Mouse (Mus musculus) small intestine, adult 10 weeks (tissue): ENCODE data around the gene Serpina3b. TPM values are rescaled to one million over a fixed set of nuclear protein-coding genes. Genes with fewer than 3 reads are reported as not detected.

Source experiments
- polyA plus RNA-seq: library from polyadenylated mRNA; stranded (reverse); fragments of 350-450 nt; fragmentation: Illumina TruSeq; extraction: RNeasy Lipid Tissue Mini Kit (QIAGEN cat#74804); gene quantifications from one replicate; pipeline ENCODE4 v1.2.3, GENCODE M21; 2014; ENCODE audit warnings: low replicate concordance

Serpina3b gene
- not detected for polyA plus RNA-seq

GRCm38 (mm10) chr12:104127696-104128095 is at the start of gene Serpina3b:
Gene Serpina3b, plus strand, starts transcription at chr12:104127996.

GRCm38 (mm10) chr12:104100768-104101167 is 27.0 kb upstream of the Serpina3b start, which contains the start of gene Serpina5:
Gene Serpina5, plus strand, starts transcription at chr12:104101113.

GRCm38 (mm10) chr12:104112333-104112732 is 15.5 kb upstream of the Serpina3b start, which contains the start of gene Serpina3a:
Gene Serpina3a, plus strand, starts transcription at chr12:104112724.

GRCm38 (mm10) chr12:104153656-104154055 is 25.9 kb downstream of the Serpina3b start, which contains the start of gene Serpina3c:
Gene Serpina3c, minus strand, starts transcription at chr12:104153870.

Other genes starting within 250 kb of the Serpina3b start
- gene Serpina1c, start 223.1 kb upstream of the Serpina3b start, polyA plus RNA-seq, result 2.3 TPM
- 1.0 TPM for gene Serpina1e, start 169.0 kb upstream of the Serpina3b start, polyA plus RNA-seq
- gene Serpina11, start 138.0 kb upstream of the Serpina3b start, polyA plus RNA-seq, result not detected
- not detected for gene Serpina9, start 114.2 kb upstream of the Serpina3b start, polyA plus RNA-seq
- not detected for gene Serpina12, start 83.6 kb upstream of the Serpina3b start, polyA plus RNA-seq
- not detected for gene Serpina5, start 26.9 kb upstream of the Serpina3b start, polyA plus RNA-seq
- 0.59 TPM for gene Serpina3a, start 15.3 kb upstream of the Serpina3b start, polyA plus RNA-seq
- gene Serpina3c, start 25.9 kb downstream of the Serpina3b start, polyA plus RNA-seq, result 0.26 TPM
- gene Serpina3f, start 86.5 kb downstream of the Serpina3b start, polyA plus RNA-seq, result 1.8 TPM
- gene Serpina3g, start 108.2 kb downstream of the Serpina3b start, polyA plus RNA-seq, result 5.2 TPM
- not detected for gene Serpina3i, start 135.1 kb downstream of the Serpina3b start, polyA plus RNA-seq
- gene Serpina3j, start 186.6 kb downstream of the Serpina3b start, polyA plus RNA-seq, result not detected
- 0.67 TPM for gene Serpina3k, start 210.5 kb downstream of the Serpina3b start, polyA plus RNA-seq
- gene Serpina3m, start 210.5 kb downstream of the Serpina3b start, polyA plus RNA-seq, result not detected